Mouse (Mus musculus) kidney, postnatal 10 days (tissue): ENCODE results near the gene Vmn1r50.
"Not testable (repeated sequence)": the region's sequence is repeated elsewhere in the genome, so short reads cannot be mapped to it uniquely, and the experiment has no call there.

Experiments used
- DNase-seq: peaks from one replicate; pipeline ENCODE4 v3.0.0; 2021; ENCODE audit warnings: mixed read lengths

Vmn1r50 gene

DNA sequence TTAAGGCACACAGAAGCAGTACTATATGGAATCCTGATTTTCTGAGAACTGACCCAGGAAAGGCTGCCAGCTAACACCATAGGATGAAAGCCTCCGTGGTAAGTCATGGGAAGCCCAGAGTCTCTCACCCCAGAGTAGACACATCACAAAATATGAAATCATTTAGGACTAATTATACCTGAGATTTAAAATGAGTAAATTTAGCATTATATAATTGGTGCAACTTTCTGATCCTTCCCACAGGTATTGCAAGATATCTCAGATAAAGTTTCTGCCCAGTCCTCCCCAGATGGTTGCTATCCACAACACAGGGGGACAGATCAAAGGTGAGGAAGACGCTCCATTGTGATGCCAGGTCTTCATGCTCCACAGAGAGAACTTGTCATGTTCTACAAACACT lies at the start of gene Vmn1r50:
Gene Vmn1r50, plus strand, starts transcription at position 301 of the 400 bp plus-strand sequence.
- no peak for DNase-seq

DNA sequence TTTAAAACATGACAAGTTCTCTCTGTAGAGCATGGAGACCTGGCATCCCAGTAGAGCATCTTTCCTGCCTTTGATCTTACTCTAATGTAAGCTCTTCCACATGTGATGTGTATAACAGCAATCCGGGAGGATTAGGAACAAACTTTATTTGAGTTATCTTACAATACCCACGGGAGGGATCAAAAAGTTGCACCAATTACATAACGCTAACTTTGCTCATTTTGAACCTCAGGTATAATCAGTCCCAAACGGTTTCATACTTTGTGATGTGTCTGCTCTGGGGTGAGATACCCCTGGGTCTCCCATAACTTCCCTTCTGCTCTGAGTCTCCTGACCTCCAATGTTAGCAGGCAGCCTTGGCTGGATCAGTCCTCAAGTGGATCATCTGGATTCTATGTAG lies 22.8 kb upstream of the Vmn1r50 start, which contains the start of gene Vmn1r49:
Gene Vmn1r49, minus strand, starts transcription at position 101 of the 400 bp plus-strand sequence.
- no peak for DNase-seq

DNA sequence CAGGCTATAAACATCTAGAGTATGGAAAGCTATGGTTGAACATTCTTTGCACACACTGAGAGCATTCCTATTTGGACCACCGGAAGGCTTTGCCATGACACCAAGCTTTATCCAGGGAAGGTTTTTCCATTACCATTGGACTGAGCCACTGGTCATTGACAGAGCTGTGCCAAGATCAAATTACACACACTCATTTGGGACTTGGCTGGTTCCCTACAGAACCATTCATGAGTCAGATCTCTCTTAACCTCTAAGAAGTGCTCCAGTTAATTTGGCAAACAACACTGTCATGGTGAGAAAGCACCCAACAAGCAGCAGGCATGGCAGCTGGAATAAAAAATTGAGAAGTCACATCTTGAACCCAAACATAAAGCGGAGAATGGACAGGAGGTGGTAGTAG lies 664 bp upstream of the Vmn1r50 start:
- no peak for DNase-seq

DNA sequence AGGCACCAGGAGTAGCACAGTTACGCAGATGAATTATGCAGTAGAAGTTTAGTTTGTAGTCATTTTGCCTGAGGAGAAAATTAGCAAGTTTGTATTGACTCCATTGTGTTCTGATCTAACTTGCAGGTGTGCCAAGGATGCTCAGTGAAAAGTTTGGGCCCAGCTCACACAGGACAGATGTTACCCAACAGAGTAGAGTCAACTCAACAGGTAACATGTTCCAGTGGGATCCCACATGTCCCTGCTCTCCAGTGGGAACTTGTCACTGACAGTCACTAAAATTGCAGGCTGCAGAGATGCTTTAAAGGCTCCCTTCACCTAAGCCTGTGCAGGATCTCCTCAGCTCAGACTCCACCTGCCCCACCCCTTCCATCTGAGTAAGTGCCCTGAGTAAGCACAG lies 21.1 kb downstream of the Vmn1r50 start, which contains the start of gene Vmn1r51:
Gene Vmn1r51, plus strand, starts transcription at position 301 of the 400 bp plus-strand sequence.
- not testable (repeated sequence) for DNase-seq
